Mouse (Mus musculus) CH12.LX (cell line): ENCODE results near the gene Rab25. TPM values are rescaled to one million over a fixed set of nuclear protein-coding genes. Genes with fewer than 3 reads are reported as not detected.

Experiments used
- DNase-seq: peaks from one replicate; pipeline ENCODE4 v3.0.0-alpha.2; 2013; ENCODE audit errors: extremely low read depth
- H3K27ac ChIP-seq: 2 replicates; pipeline ENCODE4 v1.5.1; 2012; ENCODE audit warnings: low read depth, mild to moderate bottlenecking, control low read depth, moderate library complexity; ENCODE audit not compliant: insufficient read depth
- H3K27me3 ChIP-seq: replicated peaks from 2 replicates; pipeline ENCODE3; 2012; ENCODE audit warnings: inconsistent platforms
- H3K36me3 ChIP-seq, 2 experiments: replicated peaks in 1 of 2; 2 replicates each; pipeline versions ENCODE3 to v1.6.1; 2012; ENCODE audit warnings: inconsistent platforms in 1 of 2, low read length in 1 of 2, mild to moderate bottlenecking in 1 of 2, mixed read lengths in 1 of 2, moderate library complexity in 1 of 2; ENCODE audit not compliant: control insufficient read depth in 1 of 2, insufficient read depth in 1 of 2
- H3K4me1 ChIP-seq, 2 experiments: 2 replicates each; pipeline ENCODE4 v1.6.1; 2012; ENCODE audit warnings: inconsistent platforms in 1 of 2, moderate library complexity in 1 of 2; ENCODE audit not compliant: insufficient read depth in 2 of 2, control insufficient read depth in 1 of 2
- H3K4me2 ChIP-seq: 2 replicates; pipeline ENCODE4 v1.6.1; 2012; ENCODE audit warnings: low read depth, mild to moderate bottlenecking, control low read depth; ENCODE audit not compliant: poor library complexity, insufficient read depth, severe bottlenecking
- H3K4me3 ChIP-seq, 3 experiments: fragments of 150-350 bp in 1 of 3; sonication (generic) in 1 of 3; replicated peaks in 1 of 3; 2 replicates each; pipeline versions ENCODE3 to v1.5.1; 2011 to 2012; ENCODE audit warnings: low read depth in 2 of 3, low read length in 2 of 3, mild to moderate bottlenecking in 2 of 3, moderate library complexity in 2 of 3, control low read depth in 1 of 3, improper control_type of control experiment in 1 of 3, inconsistent platforms in 1 of 3, mixed read lengths in 1 of 3; ENCODE audit not compliant: poor library complexity in 1 of 3
- H3K79me2 ChIP-seq: replicated peaks from 2 replicates; pipeline ENCODE4 v1.6.1; 2012; ENCODE audit warnings: mild to moderate bottlenecking, moderate library complexity; ENCODE audit not compliant: control insufficient read depth, poor library complexity, insufficient read depth, severe bottlenecking; ENCODE audit errors: extremely low read depth
- H3K9ac ChIP-seq: 2 replicates; pipeline ENCODE4 v1.6.1; 2012; ENCODE audit warnings: low read depth, mild to moderate bottlenecking, control low read depth, moderate library complexity; ENCODE audit not compliant: insufficient read depth
- H3K9me3 ChIP-seq: replicated peaks from 2 replicates; pipeline ENCODE3; 2012; ENCODE audit warnings: low read length, inconsistent platforms, mixed read lengths
- CHD1 ChIP-seq: IDR thresholded peaks from 2 replicates; pipeline ENCODE4 v1.6.1; 2012; ENCODE audit warnings: low read depth, low read length, improper control_type of control experiment, inconsistent platforms
- EP300 ChIP-seq: IDR thresholded peaks from 2 replicates; pipeline ENCODE4 v1.6.1; 2011; ENCODE audit warnings: low read length, improper control_type of control experiment
- ETS1 ChIP-seq: conservative IDR thresholded peaks from 2 replicates; pipeline ENCODE4 v1.6.1; 2012; ENCODE audit warnings: low read depth, mild to moderate bottlenecking, inconsistent platforms, low read length, improper control_type of control experiment, moderate library complexity
- KAT2A ChIP-seq: IDR thresholded peaks from 2 replicates; pipeline ENCODE4 v1.6.1; 2012; ENCODE audit warnings: low read length, improper control_type of control experiment, inconsistent platforms; ENCODE audit not compliant: insufficient replicate concordance
- MAX ChIP-seq: IDR thresholded peaks from 2 replicates; pipeline ENCODE4 v1.6.1; 2011; ENCODE audit warnings: low read length, improper control_type of control experiment
- MAZ ChIP-seq: IDR thresholded peaks from 2 replicates; pipeline ENCODE4 v1.6.1; 2012; ENCODE audit warnings: low read depth, mild to moderate bottlenecking, inconsistent platforms, low read length, improper control_type of control experiment, moderate library complexity
- MEF2A ChIP-seq: IDR thresholded peaks from 2 replicates; pipeline ENCODE4 v1.6.1; 2014; ENCODE audit warnings: low read depth, mild to moderate bottlenecking, inconsistent platforms, low read length, improper control_type of control experiment, borderline replicate concordance
- NRF1 ChIP-seq: IDR thresholded peaks from 2 replicates; pipeline ENCODE4 v1.6.1; 2014; ENCODE audit warnings: low read depth, mild to moderate bottlenecking, inconsistent platforms, low read length, improper control_type of control experiment, moderate library complexity
- UBTF ChIP-seq: IDR thresholded peaks from 2 replicates; pipeline ENCODE4 v1.6.1; 2012; ENCODE audit warnings: low read depth, mild to moderate bottlenecking, inconsistent platforms, low read length, improper control_type of control experiment, moderate library complexity
- USF1 ChIP-seq: IDR thresholded peaks from 2 replicates; pipeline ENCODE4 v1.6.1; 2014; ENCODE audit warnings: low read depth, mild to moderate bottlenecking, inconsistent platforms, low read length, improper control_type of control experiment
- ZC3H11A ChIP-seq: IDR thresholded peaks from 2 replicates; pipeline ENCODE4 v1.6.1; 2012; ENCODE audit warnings: low read depth, mild to moderate bottlenecking, inconsistent platforms, low read length, improper control_type of control experiment
- dilution Hi-C: fragments of 300-500 bp; cut with MboI; formaldehyde crosslinking; loops from 2 replicates; pipeline ENCODE4 v1.14.3; 2020; ENCODE audit warnings: low sequenced_read_pairs; ENCODE audit not compliant: extremely low pct_unique_long_range_greater_than_20kb, extremely low pct_ligation_motif_present
- in situ Hi-C: fragments of 300-500 bp; cut with MboI; formaldehyde crosslinking; loops from 3 replicates; pipeline ENCODE4 v1.14.3; 2019; ENCODE audit warnings: low sequenced_read_pairs, low pct_ligation_motif_present, low pct_unique_long_range_greater_than_20kb, mixed read lengths
- polyA plus RNA-seq: library from polyadenylated mRNA; unstranded; fragments of >175 nt; gene quantifications from 2 replicates; pipeline ENCODE4 v1.2.1, GENCODE M21; 2012; ENCODE audit warnings: low read depth; ENCODE audit not compliant: insufficient read length
- total RNA-seq, 2 experiments: library from RNA; depleted of rRNA; stranded (reverse); fragments of 300-350 nt in 1 of 2; fragments of >200 nt in 1 of 2; gene quantifications; 2 replicates each; pipeline ENCODE4 v1.2.3; 2012 to 2014

The Rab25 gene
- total and polyA plus RNA-seq, 3 experiments: 0.79 to 4.1 (median 1.8) TPM

GRCm38 (mm10) chr3:88495741-88496415 is 52.2 kb downstream of the Rab25 start:
- Histone ChIP-seq H3K4me1 (peaks cover 17 to 43% of the 10 kb centered on the region in 2 experiments), H3K27me3 (no peaks in the 10 kb centered on the region), H3K9me3 (no peaks in the 10 kb centered on the region), H3K4me3 (no peak overlapping the region), H3K36me3 (peaks cover 0 to 12% of the 10 kb centered on the region in 2 experiments), H3K27ac (no peak overlapping the region), H3K4me2 (no peak overlapping the region), H3K9ac (no peak overlapping the region), H3K79me2 (no peaks in the 10 kb centered on the region)
- DNase-seq: no peak
- TF ChIP-seq NRF1: no peak
- TF ChIP-seq UBTF: no peak
- TF ChIP-seq CHD1: no peak
- no peak for TF ChIP-seq ZC3H11A
- TF ChIP-seq MEF2A: no peak
- in situ Hi-C loops: no loop called here
- dilution Hi-C loops: no loop called here

GRCm38 (mm10) chr3:88494836-88495628 is 53.1 kb downstream of the Rab25 start:
- no peak for TF ChIP-seq ETS1
- no peak for TF ChIP-seq KAT2A
- TF ChIP-seq MAX: no peak
- TF ChIP-seq MAZ: no peak
- no peak for TF ChIP-seq USF1
- no peak for TF ChIP-seq EP300
- H3K27me3 ChIP-seq: no peaks in the 10 kb centered on the region
- H3K9ac ChIP-seq: no peak overlapping the region
- peaks cover 0 to 12% of the 10 kb centered on the region in 2 experiments for H3K36me3 ChIP-seq
- dilution Hi-C loops (no loop called here), in situ Hi-C loops (no loop called here)
- peaks cover 24 to 48% of the 10 kb centered on the region in 2 experiments for H3K4me1 ChIP-seq
- no peak overlapping the region for H3K4me3 ChIP-seq
- no peaks in the 10 kb centered on the region for H3K79me2 ChIP-seq
- DNase-seq: no peak
- H3K9me3 ChIP-seq: no peaks in the 10 kb centered on the region
- no peak overlapping the region for H3K27ac ChIP-seq
- H3K4me2 ChIP-seq: no peak overlapping the region
